Mouse (Mus musculus): ENCODE results near the gene Eya2. TPM values are rescaled to one million over a fixed set of nuclear protein-coding genes. Genes with fewer than 3 reads are reported as not detected.

Gene Eya2
- polyA plus RNA-seq, 2 experiments = 18.8 to 32.6 TPM

DNA sequence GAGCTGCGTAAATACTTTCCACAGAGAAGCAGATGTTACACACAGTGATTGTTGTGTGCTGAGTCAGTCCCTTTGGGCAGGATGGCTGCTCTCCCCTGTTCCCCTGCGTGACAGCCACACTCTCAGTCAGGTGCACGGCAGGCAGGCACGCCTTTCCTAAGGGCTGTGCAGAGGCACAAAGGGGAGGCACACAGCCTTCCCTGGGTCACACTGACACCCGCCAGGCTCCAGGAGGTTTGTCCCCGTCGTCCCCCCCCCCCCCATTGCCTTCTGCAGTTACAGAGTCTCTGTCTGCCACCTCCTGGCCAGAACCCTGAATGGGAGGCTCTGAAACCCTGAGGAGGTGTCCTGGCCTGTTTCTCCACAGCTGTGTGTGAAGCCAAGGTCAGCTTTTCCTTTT, 156.2 kb downstream of the Eya2 start:
- H3K4me3 ChIP-seq (replicated peaks; ENCODE audit: low read length) = no peak overlapping the region
- no peak overlapping the region for H3K4me2 ChIP-seq (replicated peaks; ENCODE audit: low read depth, low read length, severe bottlenecking)
- H3K4me1 ChIP-seq (ENCODE audit: control insufficient read depth, insufficient read depth, low read length) = peaks cover 9% of the 10 kb centered on the region; the same call in 1 of the 2 replicates
- WGBS = 35% methylated on average over 7 of the region's 7 CpGs
- no peak overlapping the region for H3K27ac ChIP-seq (replicated peaks; ENCODE audit: low read depth, low read length)
- peak; percentile 27 for DNase-seq (ENCODE audit: low spot score)
- H3K9me3 ChIP-seq (ENCODE audit: control insufficient read depth, low read length) = no peaks in the 10 kb centered on the region
- no peak for TF ChIP-seq POLR2A (IDR thresholded peaks at IDR 0.05; ENCODE audit: borderline replicate concordance, extremely low read depth, insufficient read depth, insufficient read length)
- no peaks in the 10 kb centered on the region for H3K36me3 ChIP-seq (ENCODE audit: control insufficient read depth, insufficient read depth, low read length)
- H3K27me3 ChIP-seq (ENCODE audit: control insufficient read depth, insufficient read depth, low read length) = no peaks in the 10 kb centered on the region
- H3K9ac ChIP-seq (ENCODE audit: low read depth, low read length, severe bottlenecking) = no peak overlapping the region
- ATAC-seq (ENCODE audit: low FRiP score, low read depth) = 0 out of 2 replicates have a peak, but pooled peaks have one; percentile 28

DNA sequence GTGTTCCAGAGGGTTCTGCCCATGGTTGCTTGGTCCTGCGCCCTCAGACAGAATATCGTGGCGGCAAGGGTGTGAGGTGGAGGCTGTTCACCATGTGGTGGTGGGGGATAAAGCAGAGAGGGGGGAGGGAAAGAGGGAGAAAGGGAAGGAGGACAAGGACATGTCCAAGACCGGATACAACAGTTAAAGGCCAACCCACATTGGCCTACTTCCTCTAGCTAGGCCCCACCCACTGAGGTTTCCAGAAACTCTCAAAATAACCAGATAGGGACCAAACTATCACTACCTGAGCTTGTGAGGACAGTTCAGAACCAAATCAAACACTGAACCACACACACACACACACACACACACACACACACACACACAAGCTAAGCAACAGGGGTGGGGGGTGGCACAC, 157.9 kb downstream of the Eya2 start:
- Histone ChIP-seq H3K27ac (replicated peaks; ENCODE audit: low read depth, low read length) (no peak overlapping the region), H3K27me3 (ENCODE audit: control insufficient read depth, insufficient read depth, low read length) (no peaks in the 10 kb centered on the region), H3K9ac (ENCODE audit: low read depth, low read length, severe bottlenecking) (no peak overlapping the region), H3K4me1 (ENCODE audit: control insufficient read depth, insufficient read depth, low read length) (peaks cover 9% of the 10 kb centered on the region; the same call in 1 of the 2 replicates), H3K4me3 (replicated peaks; ENCODE audit: low read length) (no peak overlapping the region), H3K36me3 (ENCODE audit: control insufficient read depth, insufficient read depth, low read length) (no peaks in the 10 kb centered on the region), H3K4me2 (replicated peaks; ENCODE audit: low read depth, low read length, severe bottlenecking) (no peak overlapping the region), H3K9me3 (ENCODE audit: control insufficient read depth, low read length) (no peaks in the 10 kb centered on the region)
- no peak for ATAC-seq (ENCODE audit: low FRiP score, low read depth)
- no peak for TF ChIP-seq POLR2A (IDR thresholded peaks at IDR 0.05; ENCODE audit: borderline replicate concordance, extremely low read depth, insufficient read depth, insufficient read length)
- 79% methylated on average over 4 of the region's 4 CpGs for WGBS
- no peak for DNase-seq (ENCODE audit: low spot score)

DNA sequence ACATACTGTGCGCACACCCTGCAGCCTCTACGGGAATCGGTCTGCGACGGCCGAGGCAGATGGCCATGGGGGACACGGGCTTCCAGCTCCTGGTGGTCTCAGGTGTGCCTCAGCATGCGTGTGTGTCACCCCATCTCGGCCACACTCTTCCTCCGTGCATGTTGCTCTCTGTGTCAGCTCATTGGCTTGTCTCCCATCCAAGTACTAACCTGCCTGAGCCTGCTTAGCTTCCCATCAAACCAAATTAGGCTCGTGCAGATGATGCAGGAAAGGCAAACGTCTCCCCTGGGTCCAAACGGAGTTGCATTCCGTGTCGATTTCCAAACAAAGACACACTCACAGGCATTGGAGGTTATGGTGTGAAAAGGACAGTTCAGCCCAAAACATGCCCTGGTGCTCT, 163.0 kb downstream of the Eya2 start:
- TF ChIP-seq POLR2A (IDR thresholded peaks at IDR 0.05; ENCODE audit: borderline replicate concordance, extremely low read depth, insufficient read depth, insufficient read length) = no peak
- no peak overlapping the region for H3K27ac ChIP-seq (replicated peaks; ENCODE audit: low read depth, low read length)
- ATAC-seq (ENCODE audit: low FRiP score, low read depth) (0 out of 2 replicates have a peak, but pooled peaks have one; percentile 21), DNase-seq (ENCODE audit: low spot score) (peak; percentile 23)
- no peak overlapping the region for H3K4me2 ChIP-seq (replicated peaks; ENCODE audit: low read depth, low read length, severe bottlenecking)
- no peaks in the 10 kb centered on the region for H3K27me3 ChIP-seq (ENCODE audit: control insufficient read depth, insufficient read depth, low read length)
- no peak overlapping the region for H3K4me3 ChIP-seq (replicated peaks; ENCODE audit: low read length)
- no peak overlapping the region for H3K9ac ChIP-seq (ENCODE audit: low read depth, low read length, severe bottlenecking)
- no peaks in the 10 kb centered on the region for H3K36me3 ChIP-seq (ENCODE audit: control insufficient read depth, insufficient read depth, low read length)
- H3K4me1 ChIP-seq (ENCODE audit: control insufficient read depth, insufficient read depth, low read length) = no peaks in the 10 kb centered on the region
- no peaks in the 10 kb centered on the region for H3K9me3 ChIP-seq (ENCODE audit: control insufficient read depth, low read length)
- WGBS = 66% methylated on average over 15 of the region's 15 CpGs

DNA sequence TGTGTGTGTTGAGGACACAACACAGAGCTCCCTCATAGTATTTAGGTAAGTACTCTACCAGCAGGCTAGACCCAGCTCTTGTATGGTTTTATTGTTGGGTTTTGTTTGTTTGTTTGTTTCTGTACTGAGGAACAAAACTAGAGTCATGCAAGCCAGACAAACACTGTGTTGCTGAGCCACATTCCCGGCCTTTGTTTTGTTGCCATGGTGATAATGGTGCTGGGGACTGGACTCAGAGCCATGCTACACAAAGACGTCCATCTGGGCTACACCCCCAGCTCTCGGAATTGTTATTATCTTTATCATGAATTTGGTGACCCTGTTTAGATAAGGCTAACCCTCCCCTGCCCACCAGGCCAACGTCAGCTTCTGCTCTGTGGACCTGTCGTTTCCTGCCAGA, 163.7 kb downstream of the Eya2 start:
- DNase-seq (ENCODE audit: low spot score) (no peak), ATAC-seq (ENCODE audit: low FRiP score, low read depth) (no peak)
- Histone ChIP-seq H3K36me3 (ENCODE audit: control insufficient read depth, insufficient read depth, low read length) (no peaks in the 10 kb centered on the region), H3K27me3 (ENCODE audit: control insufficient read depth, insufficient read depth, low read length) (no peaks in the 10 kb centered on the region), H3K9ac (ENCODE audit: low read depth, low read length, severe bottlenecking) (no peak overlapping the region), H3K4me1 (ENCODE audit: control insufficient read depth, insufficient read depth, low read length) (no peaks in the 10 kb centered on the region), H3K27ac (replicated peaks; ENCODE audit: low read depth, low read length) (no peak overlapping the region), H3K9me3 (ENCODE audit: control insufficient read depth, low read length) (no peaks in the 10 kb centered on the region), H3K4me2 (replicated peaks; ENCODE audit: low read depth, low read length, severe bottlenecking) (no peak overlapping the region), H3K4me3 (replicated peaks; ENCODE audit: low read length) (no peak overlapping the region)
- no peak for TF ChIP-seq POLR2A (IDR thresholded peaks at IDR 0.05; ENCODE audit: borderline replicate concordance, extremely low read depth, insufficient read depth, insufficient read length)
- 48% methylated on average over 5 of the region's 5 CpGs for WGBS

DNA sequence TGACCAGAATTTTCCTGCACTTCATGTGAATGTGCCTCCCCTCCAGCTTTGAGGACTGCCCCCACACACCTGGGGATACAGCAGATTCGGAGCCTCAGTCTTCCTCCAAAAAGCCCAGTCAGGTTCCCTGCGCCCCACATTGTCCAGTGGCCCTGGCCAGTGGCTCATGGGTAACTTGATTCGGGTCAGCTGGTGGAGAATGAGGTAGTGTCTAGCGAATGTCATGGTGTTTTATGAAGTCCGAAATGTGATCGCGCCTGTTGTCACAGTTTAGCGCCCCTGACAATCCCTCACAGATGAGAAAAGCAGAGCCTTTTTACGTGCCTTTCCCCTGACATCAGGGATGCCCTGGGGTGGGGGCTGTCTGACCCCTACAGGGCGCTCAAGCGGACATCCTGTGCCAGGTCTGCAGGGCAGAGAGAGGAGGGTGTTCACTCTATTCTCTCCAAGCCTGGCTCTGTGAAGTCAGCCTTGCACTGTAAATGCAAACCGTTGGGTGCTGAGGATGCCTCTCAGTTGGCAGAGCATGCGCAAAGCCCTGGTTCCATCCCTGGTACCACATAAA, 164.7 kb downstream of the Eya2 start:
- Histone ChIP-seq H3K4me3 (replicated peaks; ENCODE audit: low read length) (no peak overlapping the region), H3K4me1 (ENCODE audit: control insufficient read depth, insufficient read depth, low read length) (no peaks in the 10 kb centered on the region)
- no peak for TF ChIP-seq POLR2A (IDR thresholded peaks at IDR 0.05; ENCODE audit: borderline replicate concordance, extremely low read depth, insufficient read depth, insufficient read length)

More for the DNA sequence above, 164.7 kb downstream of the Eya2 start:
- no peak for DNase-seq (ENCODE audit: low spot score)
- 83% methylated on average over 13 of the region's 13 CpGs for WGBS
- Histone ChIP-seq H3K9ac (ENCODE audit: low read depth, low read length, severe bottlenecking) (no peak overlapping the region), H3K27ac (replicated peaks; ENCODE audit: low read depth, low read length) (no peak overlapping the region), H3K36me3 (ENCODE audit: control insufficient read depth, insufficient read depth, low read length) (no peaks in the 10 kb centered on the region), H3K27me3 (ENCODE audit: control insufficient read depth, insufficient read depth, low read length) (no peaks in the 10 kb centered on the region), H3K9me3 (ENCODE audit: control insufficient read depth, low read length) (no peaks in the 10 kb centered on the region), H3K4me2 (replicated peaks; ENCODE audit: low read depth, low read length, severe bottlenecking) (no peak overlapping the region)
- peak; percentile 48 for ATAC-seq (ENCODE audit: low FRiP score, low read depth)
